Mouse (Mus musculus): Measurements from ENCODE around the gene Sf3a1.
"Not testable (repeated sequence)": the region's sequence is repeated elsewhere in the genome, so short reads cannot be mapped to it uniquely, and the experiment has no call there.

Gene Sf3a1

GRCm38 (mm10) chr11:4159808-4160708, at the start of gene Sf3a1, which contains the start of gene Ccdc157:
TSS of gene Sf3a1 (plus strand) at chr11:4160350.
TSS of gene Ccdc157 (minus strand) at chr11:4160293.
- peak; percentile 79 for DNase-seq (ENCODE audit: low read depth, low spot score)

GRCm38 (mm10) chr11:4112033-4112432, 48.1 kb upstream of the Sf3a1 start:
- DNase-seq (ENCODE audit: low read depth, low spot score): no peak

GRCm38 (mm10) chr11:4112861-4113260, 47.3 kb upstream of the Sf3a1 start:
- no peak for DNase-seq (ENCODE audit: low read depth, low spot score)

- no peak for DNase-seq (ENCODE audit: low read depth, low spot score)
Measured at GRCm38 (mm10) chr11:4113496-4113895, 46.7 kb upstream of the Sf3a1 start.

GRCm38 (mm10) chr11:4113970-4114369, 46.2 kb upstream of the Sf3a1 start:
- DNase-seq (ENCODE audit: low read depth, low spot score): no peak

GRCm38 (mm10) chr11:4114541-4114940, 45.6 kb upstream of the Sf3a1 start:
- DNase-seq (ENCODE audit: low read depth, low spot score): not testable (repeated sequence)

GRCm38 (mm10) chr11:4115407-4115806, 44.7 kb upstream of the Sf3a1 start:
- no peak for DNase-seq (ENCODE audit: low read depth, low spot score)

GRCm38 (mm10) chr11:4116458-4117141, 43.5 kb upstream of the Sf3a1 start:
- no peak for DNase-seq (ENCODE audit: low read depth, low spot score)

GRCm38 (mm10) chr11:4117372-4118071, 42.6 kb upstream of the Sf3a1 start:
- DNase-seq (ENCODE audit: low read depth, low spot score): no peak

- no peak for DNase-seq (ENCODE audit: low read depth, low spot score)
Measured at GRCm38 (mm10) chr11:4118081-4118921, 41.8 kb upstream of the Sf3a1 start.

GRCm38 (mm10) chr11:4119635-4120034, 40.5 kb upstream of the Sf3a1 start:
- no peak for DNase-seq (ENCODE audit: low read depth, low spot score)

- no peak for DNase-seq (ENCODE audit: low read depth, low spot score)
Measured at GRCm38 (mm10) chr11:4121691-4122090, 38.5 kb upstream of the Sf3a1 start.

GRCm38 (mm10) chr11:4122226-4122625, 37.9 kb upstream of the Sf3a1 start:
- no peak for DNase-seq (ENCODE audit: low read depth, low spot score)

GRCm38 (mm10) chr11:4122742-4123579, 37.2 kb upstream of the Sf3a1 start, which contains the start of gene Sec14l2:
TSS of gene Sec14l2 (minus strand) at chr11:4123415.
- no peak for DNase-seq (ENCODE audit: low read depth, low spot score)

- DNase-seq (ENCODE audit: low read depth, low spot score): no peak
Measured at GRCm38 (mm10) chr11:4123922-4124321, 36.2 kb upstream of the Sf3a1 start.

GRCm38 (mm10) chr11:4127059-4127458, 33.1 kb upstream of the Sf3a1 start:
- DNase-seq (ENCODE audit: low read depth, low spot score): no peak

- DNase-seq (ENCODE audit: low read depth, low spot score): not testable (repeated sequence)
Measured at GRCm38 (mm10) chr11:4128461-4128860, 31.7 kb upstream of the Sf3a1 start.

- no peak for DNase-seq (ENCODE audit: low read depth, low spot score)
Measured at GRCm38 (mm10) chr11:4133450-4133849, 26.7 kb upstream of the Sf3a1 start.

GRCm38 (mm10) chr11:4134400-4134799, 25.8 kb upstream of the Sf3a1 start:
- DNase-seq (ENCODE audit: low read depth, low spot score): no peak
